Mouse (Mus musculus) forebrain, embryonic 11.5 days (tissue): ENCODE results near the gene Ifna9. TPM values are rescaled to one million over a fixed set of nuclear protein-coding genes. Genes with fewer than 3 reads are reported as not detected.
A peak's percentile ranks its signal among the peaks of the same experiment; 100 is the strongest.
"Not testable (repeated sequence)": the region's sequence is repeated elsewhere in the genome, so short reads cannot be mapped to it uniquely, and the experiment has no call there.

Experiments
- ATAC-seq: fragments of 200-750 bp; cut with Nextera tagmentation; replicated peaks from 2 replicates; pipeline ENCODE4 v1.8.0; 2017; ENCODE audit warnings: moderate TSS enrichment; ENCODE audit not compliant: low FRiP score
- DNase-seq: peaks from one replicate; pipeline ENCODE4 v3.0.0-alpha.2; 2017; ENCODE audit warnings: low spot score
- H3K27ac ChIP-seq: fragments of 300-500 bp; sonication (generic); 2 replicates; pipeline ENCODE4 v1.5.1; 2014; ENCODE audit warnings: low read depth, low read length
- H3K27me3 ChIP-seq: fragments of 300-500 bp; sonication (generic); 2 replicates; pipeline ENCODE4 v1.6.1; 2014; ENCODE audit warnings: mild to moderate bottlenecking, low read length, mixed read lengths; ENCODE audit not compliant: control insufficient read depth, insufficient read depth
- H3K36me3 ChIP-seq: fragments of 300-500 bp; sonication (generic); 2 replicates; pipeline ENCODE4 v1.6.1; 2014; ENCODE audit warnings: mild to moderate bottlenecking, low read length, moderate library complexity, mixed read lengths; ENCODE audit not compliant: control insufficient read depth, insufficient read depth
- H3K4me1 ChIP-seq: fragments of 300-500 bp; sonication (generic); replicated peaks from 2 replicates; pipeline ENCODE4 v1.6.1; 2014; ENCODE audit warnings: low read length, mixed read lengths; ENCODE audit not compliant: control insufficient read depth, insufficient read depth
- H3K4me2 ChIP-seq: fragments of 300-500 bp; sonication (generic); 2 replicates; pipeline ENCODE4 v1.6.1; 2014; ENCODE audit warnings: low read depth, mild to moderate bottlenecking, low read length, moderate library complexity, mixed read lengths; ENCODE audit not compliant: severe bottlenecking
- H3K4me3 ChIP-seq: fragments of 300-500 bp; sonication (generic); 2 replicates; pipeline ENCODE4 v1.5.1; 2014; ENCODE audit warnings: low read depth, low read length
- H3K9ac ChIP-seq: fragments of 300-500 bp; sonication (generic); 2 replicates; pipeline ENCODE4 v1.6.1; 2014; ENCODE audit warnings: low read length
- H3K9me3 ChIP-seq: fragments of 300-500 bp; sonication (generic); 2 replicates; pipeline ENCODE4 v1.6.1; 2016; ENCODE audit warnings: low read length, mixed read lengths; ENCODE audit not compliant: control insufficient read depth
- WGBS: fragments of 180-500 bp; shearing (Covaris S2); extraction: QIAGEN DNeasy Blood & Tissue Kit; methylation state at CpG from one replicate; pipeline ENCODE4 v1.1.7; 2014; 5-methylcytosine and 5-hydroxymethylcytosine counted together
- polyA plus RNA-seq: library from polyadenylated mRNA; unstranded; fragments of >200 nt; fragmentation: Nextera tagmentation; extraction: Ambion mirVana; gene quantifications from 2 replicates; pipeline ENCODE4 v1.2.1, GENCODE M21; 2014

Gene Ifna9
- not detected in 2 replicates for polyA plus RNA-seq

- Histone ChIP-seq H3K4me3 (no peak within 1 kb of the TSS), H3K27me3 (no peaks in the 10 kb centered on the region), H3K27ac (no peak within 1 kb of the TSS), H3K36me3 (no peaks in the 10 kb centered on the region), H3K4me1 (no peaks in the 10 kb centered on the region), H3K4me2 (no peak within 1 kb of the TSS), H3K9me3 (no peaks in the 10 kb centered on the region), H3K9ac (no peak within 1 kb of the TSS)
- no peak for ATAC-seq
- 91% methylated on average over 1 of the region's 1 CpGs for WGBS
- no peak for DNase-seq
These were observed at the start of gene Ifna9 for GRCm38 (mm10) chr4:88592285-88592684. Gene Ifna9, minus strand, starts transcription at chr4:88592385.

GRCm38 (mm10) chr4:88641077-88641831 lies 49.1 kb upstream of the Ifna9 start:
- peak; percentile 90 for ATAC-seq
- Histone ChIP-seq H3K27ac (no peak overlapping the region), H3K27me3 (no peaks in the 10 kb centered on the region), H3K9ac (no peak overlapping the region), H3K4me3 (no peak overlapping the region), H3K36me3 (no peaks in the 10 kb centered on the region), H3K4me1 (no peaks in the 10 kb centered on the region), H3K4me2 (no peak overlapping the region; the same call in 1 of the 2 replicates), H3K9me3 (no peaks in the 10 kb centered on the region)
- peak; percentile 96 for DNase-seq
- WGBS = 22% methylated on average over 11 of the region's 11 CpGs

- no peak for DNase-seq
- Histone ChIP-seq H3K4me1 (no peaks in the 10 kb centered on the region), H3K9me3 (no peaks in the 10 kb centered on the region), H3K27ac (no peak overlapping the region), H3K36me3 (no peaks in the 10 kb centered on the region), H3K4me3 (no peak overlapping the region), H3K9ac (no peak overlapping the region), H3K27me3 (no peaks in the 10 kb centered on the region), H3K4me2 (peak overlapping the region; percentile 34)
- WGBS = 68% methylated on average over 8 of the region's 8 CpGs
- ATAC-seq = no peak
These were observed 48.5 kb upstream of the Ifna9 start for GRCm38 (mm10) chr4:88640704-88641076.

GRCm38 (mm10) chr4:88634311-88634710 lies 42.1 kb upstream of the Ifna9 start, which contains the start of gene C87499:
Gene C87499, minus strand, starts transcription at chr4:88634411.
- no peak for ATAC-seq
- WGBS = 91% methylated on average over 4 of the region's 4 CpGs

GRCm38 (mm10) chr4:88603276-88603675 lies 11.1 kb upstream of the Ifna9 start, which contains the start of gene Ifna12:
Gene Ifna12, minus strand, starts transcription at chr4:88603376.
- Histone ChIP-seq H3K4me3 (no peak within 1 kb of the TSS), H3K36me3 (no peaks in the 10 kb centered on the region), H3K4me2 (no peak within 1 kb of the TSS), H3K9ac (no peak within 1 kb of the TSS), H3K27me3 (no peaks in the 10 kb centered on the region), H3K9me3 (no peaks in the 10 kb centered on the region), H3K27ac (no peak within 1 kb of the TSS), H3K4me1 (no peaks in the 10 kb centered on the region)
- no peak for ATAC-seq
- DNase-seq = no peak

More at GRCm38 (mm10) chr4:88634311-88634710, 42.1 kb upstream of the Ifna9 start, which contains the start of gene C87499:
- H3K27me3 ChIP-seq = no peaks in the 10 kb centered on the region
- no peaks in the 10 kb centered on the region for H3K36me3 ChIP-seq
- no peak within 1 kb of the TSS for H3K27ac ChIP-seq
- no peak within 1 kb of the TSS for H3K4me2 ChIP-seq
- no peaks in the 10 kb centered on the region for H3K9me3 ChIP-seq
- no peak for DNase-seq
- H3K4me3 ChIP-seq = no peak within 1 kb of the TSS
- no peaks in the 10 kb centered on the region for H3K4me1 ChIP-seq
- no peak within 1 kb of the TSS for H3K9ac ChIP-seq

- no peaks in the 10 kb centered on the region for H3K9me3 ChIP-seq
- WGBS = 71% methylated on average over 1 of the region's 1 CpGs
- no peaks in the 10 kb centered on the region for H3K27me3 ChIP-seq
- ATAC-seq (no peak), DNase-seq (no peak)
- no peaks in the 10 kb centered on the region for H3K36me3 ChIP-seq
- no peak within 1 kb of the TSS for H3K27ac ChIP-seq
- H3K4me2 ChIP-seq = no peak within 1 kb of the TSS
- no peak within 1 kb of the TSS for H3K4me3 ChIP-seq
- no peaks in the 10 kb centered on the region for H3K4me1 ChIP-seq
- no peak within 1 kb of the TSS for H3K9ac ChIP-seq
These were observed 20.5 kb downstream of the Ifna9 start, which contains the start of gene Ifna14 for GRCm38 (mm10) chr4:88571698-88572097. Gene Ifna14, minus strand, starts transcription at chr4:88571798.

GRCm38 (mm10) chr4:88561791-88562190 lies 30.4 kb downstream of the Ifna9 start:
- DNase-seq (no peak), ATAC-seq (no peak)
- no peaks in the 10 kb centered on the region for H3K27me3 ChIP-seq
- no peaks in the 10 kb centered on the region for H3K9me3 ChIP-seq
- no peaks in the 10 kb centered on the region for H3K4me1 ChIP-seq
- H3K36me3 ChIP-seq = no peaks in the 10 kb centered on the region
- H3K9ac ChIP-seq = no peak overlapping the region
- H3K4me3 ChIP-seq = no peak overlapping the region
- no peak overlapping the region for H3K27ac ChIP-seq
- 96% methylated on average over 1 of the region's 1 CpGs for WGBS
- H3K4me2 ChIP-seq = no peak overlapping the region

- ATAC-seq, H3K9me3 ChIP-seq: not testable (repeated sequence)
These were observed 34.0 kb downstream of the Ifna9 start, which contains the start of gene Ifna15 for GRCm38 (mm10) chr4:88558145-88558544. Gene Ifna15, minus strand, starts transcription at chr4:88558245.

More at GRCm38 (mm10) chr4:88558145-88558544, 34.0 kb downstream of the Ifna9 start, which contains the start of gene Ifna15:
- not testable (repeated sequence) for DNase-seq, H3K9ac ChIP-seq, H3K27ac ChIP-seq, H3K27me3 ChIP-seq, H3K4me3 ChIP-seq, H3K36me3 ChIP-seq, H3K4me2 ChIP-seq, H3K4me1 ChIP-seq
